Mouse (Mus musculus) left cerebral cortex, postnatal 25 days (tissue): ENCODE results near the gene Elavl3. TPM values are rescaled to one million over a fixed set of nuclear protein-coding genes. Genes with fewer than 3 reads are reported as not detected.

Source experiments
- DNase-seq, 2 experiments: peaks; one replicate each; pipeline ENCODE4 v3.0.0; 2022; ENCODE audit warnings: low spot score in 2 of 2, mixed read lengths in 1 of 2
- intact Hi-C: fragments of 180-260 bp; cut with DNase I; formaldehyde crosslinking; loops from one replicate; pipeline ENCODE4 v1.15.1; 2025
- total RNA-seq, 2 experiments: library from RNA; stranded (reverse); gene quantifications; 2 replicates each; pipeline ENCODE4 v1.2.3; 2021

Gene Elavl3
- total RNA-seq, 2 experiments from 2014 or later: 158 to 160 TPM

DNA sequence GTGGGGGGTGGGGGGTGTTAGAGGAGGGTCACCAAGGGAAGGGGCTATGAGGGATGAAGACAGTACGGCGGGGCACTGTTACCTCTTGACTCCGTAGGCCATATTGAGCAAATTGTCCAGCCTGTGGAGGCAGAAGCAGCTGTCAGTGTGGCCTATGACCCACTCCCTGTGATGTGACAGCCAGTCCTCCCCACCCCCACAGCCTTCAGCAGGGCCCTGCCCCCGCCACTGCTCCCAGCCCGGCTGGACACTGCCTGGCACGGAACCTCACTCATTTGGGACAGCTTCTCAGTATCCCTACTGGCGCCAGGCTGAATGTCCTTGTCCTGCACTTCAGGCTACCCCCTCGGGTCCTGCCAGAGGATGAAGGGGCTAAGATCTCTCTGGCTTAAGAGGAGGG, 27.2 kb downstream of the Elavl3 start:
- intact Hi-C loops: no loop called here
- no peak for DNase-seq

DNA sequence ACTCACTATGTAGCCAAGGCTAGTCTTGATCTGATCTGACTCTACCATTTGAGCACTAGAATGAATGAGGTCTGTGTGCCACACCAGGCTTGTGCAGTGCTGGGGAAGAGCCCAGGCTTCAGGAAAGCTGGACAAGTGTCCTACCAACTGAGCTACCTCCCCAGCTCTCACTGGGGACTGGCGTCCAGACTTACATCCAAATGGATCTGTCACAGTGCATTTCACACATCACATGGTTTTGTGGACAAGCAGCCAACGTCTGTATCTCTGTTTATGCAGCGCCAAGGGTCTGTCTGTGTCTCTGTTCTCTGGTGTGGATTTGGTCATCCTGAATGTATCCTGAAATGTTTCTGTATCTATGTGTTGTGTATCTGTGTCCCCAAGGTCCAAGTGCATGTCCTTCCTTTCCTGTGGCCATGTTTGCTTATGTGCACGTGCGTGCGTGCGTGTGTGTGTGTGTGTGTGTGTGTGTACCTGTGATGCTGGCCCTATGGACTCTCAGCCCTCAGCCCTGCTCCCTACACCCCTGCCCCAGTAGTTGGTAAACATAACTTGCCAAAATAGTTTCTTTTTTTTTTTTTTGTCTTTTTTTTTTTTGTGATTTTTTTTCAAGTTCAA, 34.5 kb downstream of the Elavl3 start:
- no peak for DNase-seq
- intact Hi-C loops: no loop called here

DNA sequence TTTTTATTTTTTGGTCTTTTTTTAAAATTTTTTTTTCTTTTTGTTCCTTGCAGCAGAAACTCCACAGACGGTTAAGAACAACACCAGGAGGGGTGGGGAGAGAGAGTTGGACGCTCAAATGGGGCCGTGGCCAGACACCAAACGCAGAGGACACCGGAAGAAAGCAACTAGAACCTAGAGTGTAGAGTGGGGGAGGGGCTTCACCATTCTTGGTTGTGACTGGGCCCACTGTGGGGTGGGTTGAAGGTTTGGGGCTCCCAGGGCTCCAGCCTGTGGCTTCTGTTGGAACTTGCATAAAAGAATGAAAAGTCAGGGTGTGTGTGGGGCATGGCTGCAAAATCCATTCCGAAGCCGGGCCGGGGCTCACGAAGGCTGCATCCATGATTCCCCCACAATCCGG, 35.6 kb downstream of the Elavl3 start:
- intact Hi-C loops: no loop called here
- no peak for DNase-seq

DNA sequence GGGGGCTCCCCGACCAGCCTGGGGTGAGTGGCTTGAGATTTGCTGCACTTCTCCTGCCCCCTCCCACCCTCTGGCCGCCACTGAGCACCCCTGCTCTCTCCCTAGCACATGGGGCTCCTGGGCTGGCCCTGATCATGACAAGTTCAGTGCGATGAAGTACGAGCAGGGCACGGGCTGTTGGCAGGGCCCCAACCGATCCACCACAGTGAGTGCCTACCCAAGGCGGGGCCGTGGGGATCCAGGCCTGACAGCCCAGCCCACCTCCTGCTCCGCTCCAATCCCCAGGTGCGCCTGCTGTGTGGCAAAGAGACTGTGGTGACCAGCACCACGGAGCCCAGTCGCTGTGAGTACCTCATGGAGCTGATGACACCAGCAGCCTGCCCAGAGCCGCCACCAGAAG, 39.1 kb downstream of the Elavl3 start:
- no peak for DNase-seq
- intact Hi-C loops: no loop called here

DNA sequence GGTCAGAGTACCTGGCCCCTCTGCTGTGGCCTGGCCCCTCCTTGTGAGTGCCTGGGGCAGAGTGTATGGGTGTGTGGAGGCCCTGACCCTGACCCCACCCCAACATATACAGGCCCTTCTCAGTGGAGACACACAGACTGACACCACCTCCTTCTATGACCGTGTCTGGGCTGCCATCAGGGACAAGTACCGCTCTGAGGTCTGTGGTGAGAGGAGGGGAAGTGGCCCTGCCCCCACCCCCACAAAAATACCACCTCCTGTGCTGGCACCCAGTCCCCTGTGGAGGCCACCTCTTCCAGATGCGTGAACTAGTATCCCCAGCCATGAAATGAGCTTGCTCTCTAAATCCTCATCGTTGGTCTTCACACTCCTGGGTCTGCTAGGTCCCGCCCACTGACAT, 40.8 kb downstream of the Elavl3 start:
- intact Hi-C loops: no loop called here
- no peak for DNase-seq

DNA sequence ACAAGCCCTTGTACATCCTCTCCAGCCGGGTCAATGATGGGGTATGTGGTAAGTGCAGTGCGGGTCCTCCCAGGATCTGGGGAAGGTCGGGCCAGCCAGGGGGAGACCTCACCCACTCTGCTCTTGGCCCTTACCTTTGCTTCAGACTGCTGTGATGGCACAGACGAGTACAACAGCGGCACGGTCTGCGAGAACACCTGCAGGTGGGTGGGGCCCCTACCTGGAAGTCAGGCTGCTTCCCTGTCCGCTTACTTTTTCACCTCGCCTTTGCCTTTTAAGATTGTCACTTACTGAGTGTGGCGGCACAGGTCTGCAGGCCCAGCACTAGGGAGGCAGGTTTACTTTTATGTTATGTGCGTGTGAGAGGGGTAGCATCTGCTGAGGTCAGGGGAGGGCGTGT, 47.3 kb downstream of the Elavl3 start:
- intact Hi-C loops: no loop called here

DNA sequence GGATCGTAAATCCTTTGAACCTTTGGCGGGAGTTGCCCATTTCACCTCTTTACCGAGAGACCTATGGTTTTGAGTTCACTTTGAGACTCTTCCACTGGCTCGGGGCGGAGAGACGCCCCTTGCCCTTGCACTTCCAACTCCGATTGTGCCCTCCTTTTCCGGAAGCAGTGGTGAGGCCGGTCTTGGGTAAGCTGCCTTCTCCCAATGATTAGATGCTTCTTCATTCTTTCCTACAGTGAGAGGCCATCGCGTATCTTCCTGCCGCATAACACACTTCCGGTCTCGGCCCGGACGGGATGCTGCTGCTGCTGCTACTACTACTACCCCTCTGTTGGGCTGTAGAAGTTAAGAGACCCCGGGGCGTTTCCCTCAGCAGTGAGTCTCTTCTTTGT, 48.7 kb downstream of the Elavl3 start:
- intact Hi-C loops: loop anchor here (2.0 kb wide), 1 partner anchor 46 kb away; no protein-coding TSS in a partner anchor

More for the DNA sequence above, 47.3 kb downstream of the Elavl3 start:
- DNase-seq: no peak

DNA sequence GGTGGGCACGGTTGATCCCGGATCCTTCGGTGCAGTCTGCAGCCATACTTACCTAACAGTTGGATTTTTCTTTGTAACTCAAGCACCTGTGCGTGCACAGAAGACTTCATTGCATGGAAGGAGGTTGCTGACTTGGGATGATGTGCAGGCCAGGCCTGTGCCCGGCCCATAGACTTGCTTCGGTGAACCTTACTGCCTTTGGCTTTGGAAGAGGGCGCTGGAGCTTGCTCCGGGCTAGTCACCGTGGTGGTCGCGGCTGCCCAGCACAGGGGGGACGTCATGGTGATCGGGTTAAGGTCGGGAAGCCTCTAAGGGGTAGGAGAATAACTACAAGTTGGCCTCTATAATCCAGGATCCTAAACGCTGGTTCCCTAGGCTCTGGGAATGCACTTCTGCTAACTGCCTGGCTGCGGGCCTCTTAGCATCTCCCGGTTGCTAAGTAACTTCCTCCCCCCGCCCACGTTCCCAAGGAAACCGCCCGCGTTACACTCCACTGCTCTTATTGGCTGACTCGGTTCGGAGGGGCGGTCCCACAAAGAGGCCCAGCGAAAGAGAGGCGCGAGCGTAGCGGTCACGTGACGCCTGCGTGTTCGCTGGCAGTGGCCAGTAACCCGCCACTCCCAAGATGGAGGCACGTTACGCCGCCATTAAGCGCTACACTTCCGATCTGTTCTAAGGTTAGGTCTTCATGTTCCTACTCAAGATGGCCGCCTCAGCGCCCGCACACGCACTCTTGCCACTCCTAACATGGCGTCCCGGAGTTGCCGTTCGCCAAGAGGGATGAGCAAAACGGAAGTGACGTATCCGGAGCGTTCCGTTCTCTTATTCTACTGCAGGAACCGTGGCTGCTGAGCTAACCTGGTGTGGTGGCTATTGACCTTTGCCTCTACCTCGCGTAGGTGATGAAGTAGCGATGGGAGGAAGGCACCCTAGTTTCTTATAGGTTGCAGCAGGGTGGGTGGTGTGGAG, 49.3 kb downstream of the Elavl3 start, which contains the start of the genes Ccdc151 and Prkcsh:
Gene Ccdc151 (minus strand): TSS at position 441 of the 969 bp plus-strand sequence.
Gene Prkcsh (plus strand): TSS at position 613 of the 969 bp plus-strand sequence.
- intact Hi-C loops: loop anchor here (2.0 kb wide), 1 partner anchor 46 kb away; no protein-coding TSS in a partner anchor

More for the DNA sequence above, 48.7 kb downstream of the Elavl3 start:
- peak in 1 of 2 experiments; percentile 60 for DNase-seq

DNA sequence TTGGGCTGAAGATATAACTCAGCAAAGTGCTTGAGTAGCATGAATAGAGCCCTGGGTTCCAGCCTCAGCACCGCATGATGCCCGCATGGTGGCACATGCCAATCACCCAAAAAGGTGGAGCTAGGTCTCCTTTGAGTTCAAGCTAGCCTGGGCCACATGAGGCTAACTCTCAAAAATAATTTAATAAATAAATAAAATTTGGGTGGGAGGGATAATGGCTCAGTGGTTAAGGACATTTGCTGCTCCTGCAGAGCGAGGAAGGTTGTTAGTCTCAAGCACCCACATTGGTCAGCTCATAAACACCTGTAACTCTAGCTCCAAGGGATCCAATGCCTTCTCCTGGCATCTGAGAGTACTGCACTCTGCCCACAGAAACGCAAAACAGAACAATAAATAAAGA, 50.2 kb downstream of the Elavl3 start:
- intact Hi-C loops: loop anchor here (2.0 kb wide), 1 partner anchor 45 kb away; no protein-coding TSS in a partner anchor
- DNase-seq: no peak

More for the DNA sequence above, 49.3 kb downstream of the Elavl3 start, which contains the start of the genes Ccdc151 and Prkcsh:
- DNase-seq: peak; percentile 100

DNA sequence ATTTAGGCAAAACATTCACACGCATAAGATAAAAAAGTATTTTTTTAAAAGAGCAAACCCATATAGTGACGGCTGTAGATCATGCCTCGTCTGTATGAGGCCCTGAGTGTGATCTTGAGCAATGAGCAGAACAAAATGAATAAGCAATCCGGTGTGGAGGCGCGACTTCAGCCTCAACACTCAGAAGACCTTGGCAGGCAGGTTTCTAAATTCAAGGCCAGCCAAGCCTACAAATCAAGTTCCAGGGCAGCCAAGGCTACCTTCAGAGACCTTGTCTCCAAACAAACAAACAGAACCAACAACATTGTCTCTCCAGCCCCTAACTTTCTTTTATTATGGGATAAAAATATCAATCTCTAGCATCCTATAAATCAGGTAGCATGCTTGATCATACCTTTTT, 51.5 kb downstream of the Elavl3 start:
- intact Hi-C loops: no loop called here
- DNase-seq: no peak

DNA sequence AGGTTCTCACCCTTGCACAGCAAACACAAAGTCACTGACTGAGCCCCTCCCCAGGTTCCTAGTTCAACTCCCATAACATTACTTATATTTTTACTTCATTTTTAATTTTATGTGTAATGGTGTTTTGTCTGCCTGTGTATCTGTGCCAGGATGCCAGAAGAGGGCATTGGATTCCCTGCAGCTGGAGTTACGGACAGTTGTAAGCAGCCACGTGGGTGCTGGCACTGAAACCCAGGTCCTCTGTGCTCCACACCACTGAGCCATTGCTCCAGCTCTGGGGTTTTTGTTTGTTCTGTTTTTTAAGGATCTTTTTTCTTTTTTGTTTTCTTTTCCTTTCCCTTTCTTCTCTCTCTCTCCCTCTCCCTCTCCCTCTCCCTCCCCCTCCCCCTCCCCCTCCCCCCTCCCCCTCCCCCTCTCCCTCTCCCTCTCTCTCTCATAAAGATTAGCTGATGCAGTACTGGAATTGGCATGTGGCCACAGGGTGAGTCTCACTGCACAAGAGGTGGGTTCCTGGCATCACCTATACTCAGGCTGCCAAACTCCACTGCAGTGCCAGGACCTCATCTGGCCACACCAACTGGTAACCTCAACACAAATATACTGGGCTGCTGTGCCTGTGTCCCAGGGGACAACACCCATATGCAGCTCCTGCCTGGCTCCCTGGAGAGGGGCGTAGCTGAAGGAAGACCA, 55.5 kb downstream of the Elavl3 start:
- DNase-seq: no peak
- intact Hi-C loops: no loop called here

DNA sequence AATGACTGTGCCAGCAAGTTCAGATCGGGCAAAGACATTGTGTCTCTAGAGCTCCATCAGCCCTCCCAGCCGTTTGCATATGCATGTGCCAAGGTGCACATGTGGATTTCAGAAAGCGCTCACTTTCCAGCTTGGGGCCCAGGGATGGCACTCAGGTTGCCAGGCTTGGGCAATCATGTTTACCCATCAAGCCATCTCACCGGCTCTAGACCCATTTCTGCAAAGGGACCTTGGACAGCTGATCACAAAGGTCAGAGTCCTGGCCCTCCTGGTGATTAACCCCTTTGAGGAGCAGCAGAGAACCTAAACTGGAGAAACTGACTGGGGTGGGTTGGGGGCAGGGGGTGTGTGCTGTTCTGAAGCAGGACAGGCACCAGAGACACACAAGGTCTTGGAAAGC, 59.6 kb downstream of the Elavl3 start:
- intact Hi-C loops: no loop called here
- no peak for DNase-seq

DNA sequence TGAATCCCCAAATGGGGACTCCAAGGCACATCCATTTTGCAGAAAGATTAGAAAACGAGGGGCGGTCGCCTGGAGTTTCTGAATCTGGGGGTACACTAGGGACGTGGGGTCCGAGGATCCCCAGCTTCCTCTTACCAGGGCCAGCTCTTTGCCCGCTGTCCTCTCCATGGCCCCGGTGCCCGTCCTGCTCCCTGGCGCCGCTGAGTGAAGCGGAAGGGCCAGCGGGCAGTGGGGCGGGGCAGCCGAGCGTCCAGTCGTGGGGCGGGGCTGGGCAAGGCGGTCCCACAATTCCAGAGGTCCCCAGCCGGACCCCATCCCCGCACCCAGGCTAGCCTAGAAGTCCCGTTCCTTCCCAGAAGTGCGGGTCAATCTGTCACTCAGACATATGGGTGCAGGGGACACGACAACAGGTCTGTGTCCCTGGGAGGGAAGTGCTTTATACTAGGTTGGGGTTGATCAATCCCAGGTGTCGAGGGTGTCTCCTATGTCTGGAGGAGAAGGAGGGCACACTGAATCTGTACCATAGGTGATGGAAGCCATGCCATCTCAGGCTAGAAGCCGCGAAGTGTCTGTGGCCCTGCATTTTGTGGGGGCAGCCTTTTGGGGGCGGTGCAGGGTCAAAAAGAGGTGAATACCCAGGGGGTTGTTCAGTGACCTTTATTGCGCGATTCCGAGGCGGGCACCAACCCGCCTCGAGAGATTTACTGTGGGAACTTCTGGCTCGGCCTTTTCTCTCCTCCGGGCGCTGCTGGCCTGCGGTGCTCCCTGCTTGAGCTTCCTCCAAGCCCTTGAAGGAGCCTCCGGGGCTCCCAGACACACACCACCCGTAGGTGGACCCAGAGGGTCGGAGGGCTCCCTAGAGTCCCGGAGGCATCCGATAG, 62.4 kb downstream of the Elavl3 start, which contains the start of gene Rgl3:
Gene Rgl3 (minus strand): TSS at position 217 of the 881 bp plus-strand sequence.
- no peak for DNase-seq
- intact Hi-C loops: no loop called here

DNA sequence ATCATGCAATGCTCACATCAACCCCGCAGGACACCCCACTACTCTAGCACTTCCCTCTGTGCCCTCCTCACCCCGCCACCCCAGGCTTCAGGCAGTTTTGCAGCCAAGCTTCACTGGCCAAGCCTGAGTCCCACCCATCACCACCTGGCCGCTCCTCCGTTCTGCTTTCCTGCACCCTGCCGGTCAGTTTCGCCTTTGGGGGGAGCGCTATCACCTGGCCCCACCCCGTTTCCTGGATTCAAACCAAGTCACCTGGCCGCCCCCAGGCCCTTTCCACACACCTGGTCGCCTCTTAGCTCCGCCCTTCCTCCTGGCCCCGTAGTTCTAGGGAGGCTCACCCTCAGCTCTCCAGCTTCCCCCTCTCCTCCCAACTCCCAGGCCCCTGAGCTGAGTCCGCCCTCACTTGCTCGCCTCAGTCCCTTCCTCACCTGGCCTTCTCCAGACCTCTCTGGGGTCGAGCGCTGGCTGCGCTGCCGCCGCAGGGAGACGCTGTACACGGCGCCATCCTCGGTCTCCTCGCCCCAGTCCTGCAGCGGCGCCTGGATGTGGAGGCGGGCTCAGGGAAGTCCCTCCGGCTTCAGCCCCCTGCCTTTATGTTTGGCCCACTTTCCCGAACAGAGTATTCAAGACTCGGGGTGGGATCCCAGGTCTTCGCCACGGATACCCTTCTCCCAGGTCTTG, 63.3 kb downstream of the Elavl3 start:
- DNase-seq: no peak
- intact Hi-C loops: no loop called here

DNA sequence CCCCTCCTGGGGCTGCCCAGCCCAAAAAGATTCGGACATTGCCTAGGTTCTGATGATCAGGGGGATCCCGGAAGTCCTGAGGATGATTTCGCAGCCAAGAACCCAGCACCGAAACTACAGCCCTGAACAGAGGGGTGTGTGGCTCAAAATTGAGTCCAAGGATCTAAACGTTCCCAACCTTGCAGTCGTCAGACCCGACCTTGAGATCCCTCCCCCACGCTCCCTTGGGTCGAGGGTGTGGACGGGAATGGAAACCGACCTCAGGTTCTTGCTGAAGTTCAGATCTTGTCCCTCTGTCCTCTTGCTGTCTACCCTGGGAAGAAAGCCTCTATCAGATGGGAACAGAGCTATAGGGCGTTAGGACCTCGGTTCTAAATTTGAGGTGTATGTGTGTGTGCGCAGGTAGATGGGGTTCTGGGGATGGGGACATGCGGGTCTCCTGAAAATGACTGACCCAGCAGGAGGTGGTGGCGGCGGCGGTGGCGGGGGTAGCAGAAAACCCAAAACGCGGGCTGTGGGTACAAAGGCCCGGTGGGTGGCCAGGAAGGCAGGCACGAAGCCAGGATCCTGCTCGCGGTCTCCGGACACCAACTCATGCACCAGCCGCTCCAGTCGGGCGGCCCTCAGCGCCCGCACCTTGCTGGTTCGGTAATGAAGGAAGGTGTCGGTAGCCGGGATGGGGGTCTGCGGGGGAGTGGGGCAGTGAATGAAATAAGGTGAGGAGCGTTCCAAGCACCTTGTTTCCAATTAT, 64.1 kb downstream of the Elavl3 start:
- intact Hi-C loops: no loop called here
- no peak for DNase-seq

DNA sequence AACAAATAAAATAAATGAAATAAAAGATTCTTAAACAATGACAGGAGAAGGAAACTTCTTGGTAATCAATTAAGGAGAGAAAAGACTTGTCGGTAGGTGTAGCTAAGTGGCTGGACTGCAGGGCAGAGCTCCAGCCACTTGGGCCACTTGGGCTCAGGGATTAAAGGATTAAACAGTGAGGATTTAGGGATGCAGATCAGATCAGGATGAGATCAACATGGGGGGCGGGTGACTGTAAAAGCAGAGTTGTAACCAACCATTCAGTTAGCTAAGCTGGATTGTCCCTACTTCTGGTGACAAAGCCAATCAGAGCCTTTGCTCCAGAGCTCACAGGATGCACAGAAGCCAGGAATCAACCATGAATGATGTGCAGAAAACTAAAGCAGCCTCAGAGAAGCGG, 67.9 kb downstream of the Elavl3 start:
- intact Hi-C loops: no loop called here
- DNase-seq: no peak

DNA sequence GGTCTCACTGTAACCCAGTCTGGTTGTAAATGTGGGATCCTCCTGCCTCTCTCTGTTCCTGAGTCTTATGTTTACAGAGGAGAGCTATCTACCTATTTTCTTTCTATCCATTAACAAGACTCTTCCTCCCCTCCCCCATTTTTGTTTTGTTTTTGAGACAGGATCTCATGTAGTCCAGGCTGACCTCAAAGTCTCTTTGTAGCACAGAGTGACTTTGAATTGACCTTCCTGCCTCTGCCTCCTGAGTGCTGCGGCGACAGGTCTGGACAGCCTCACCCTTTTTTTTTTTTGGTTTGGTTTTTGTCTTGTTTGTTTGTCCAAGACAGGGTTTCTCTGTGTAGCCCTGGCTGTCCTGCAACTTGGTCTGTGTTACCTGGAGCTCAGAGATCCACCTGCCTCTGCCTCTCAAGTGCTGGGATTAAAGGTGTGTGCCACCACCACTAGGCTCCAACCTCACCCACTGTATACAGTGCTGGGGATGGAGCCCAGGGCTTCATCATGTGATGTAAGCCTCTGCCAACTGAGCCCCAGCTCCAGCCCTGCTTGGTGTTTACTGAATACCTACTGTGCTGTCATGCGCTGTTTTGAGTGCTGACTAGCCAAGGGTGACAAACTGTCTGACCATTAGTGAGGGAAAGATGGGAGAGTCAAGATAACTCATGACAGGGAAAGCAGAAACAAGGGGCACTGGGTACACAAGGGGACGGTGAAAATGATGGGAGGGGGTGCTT, 73.3 kb downstream of the Elavl3 start:
- intact Hi-C loops: loop anchor here (5.0 kb wide), 1 partner anchor 164 kb away; no protein-coding TSS in a partner anchor
- no peak for DNase-seq
